Mouse (Mus musculus) embryonic facial prominence, embryonic 10.5 days (tissue): ENCODE measurements at regions not wholly inside any gene's neighbourhood (a gene's known extent, or its start where the extent isn't known, plus 50 kb on each side); places are given as distances from the start of the nearest gene placed in this dataset.

Experiments used
- DNase-seq: peaks from one replicate; pipeline ENCODE4 v3.0.0-alpha.2; 2017; ENCODE audit warnings: low spot score
- H3K27ac ChIP-seq: fragments of 300-500 bp; sonication (generic); replicated peaks from 2 replicates; pipeline ENCODE4 v1.5.1; 2016; ENCODE audit warnings: mild to moderate bottlenecking
- H3K27me3 ChIP-seq: fragments of 300-500 bp; sonication (generic); replicated peaks from 2 replicates; pipeline ENCODE4 v1.6.1; 2016; ENCODE audit warnings: low read depth, mild to moderate bottlenecking; ENCODE audit not compliant: poor library complexity, severe bottlenecking
- H3K36me3 ChIP-seq: fragments of 300-500 bp; sonication (generic); replicated peaks from 2 replicates; pipeline ENCODE4 v1.6.1; 2016; ENCODE audit warnings: mild to moderate bottlenecking, moderate library complexity
- H3K4me1 ChIP-seq: fragments of 300-500 bp; sonication (generic); 2 replicates; pipeline ENCODE4 v1.6.1; 2016
- H3K4me3 ChIP-seq: fragments of 300-500 bp; sonication (generic); 2 replicates; pipeline ENCODE4 v1.5.1; 2016; ENCODE audit warnings: mild to moderate bottlenecking, moderate library complexity
- H3K9me3 ChIP-seq: fragments of 300-500 bp; sonication (generic); 2 replicates; pipeline ENCODE4 v1.6.1; 2016; ENCODE audit warnings: mild to moderate bottlenecking
- WGBS: fragments of 180-500 bp; shearing (Covaris S2); methylation state at CpG from one replicate; pipeline ENCODE4 v1.1.7; 2016; 5-methylcytosine and 5-hydroxymethylcytosine counted together

GRCm38 (mm10) chr7:83516295-83516694, 68.4 kb upstream of the Tmc3 start:
- Histone ChIP-seq H3K27me3 (no peaks in the 10 kb centered on the region), H3K27ac (no peak overlapping the region), H3K4me3 (no peak overlapping the region), H3K9me3 (no peaks in the 10 kb centered on the region), H3K4me1 (peaks cover 4% of the 10 kb centered on the region), H3K36me3 (no peaks in the 10 kb centered on the region)
- no peak for DNase-seq
- 73% methylated on average over 4 of the region's 4 CpGs for WGBS

GRCm38 (mm10) chr7:83521511-83521910, 63.2 kb upstream of the Tmc3 start:
- Histone ChIP-seq H3K27me3 (no peaks in the 10 kb centered on the region), H3K4me3 (no peak overlapping the region), H3K9me3 (no peaks in the 10 kb centered on the region), H3K27ac (no peak overlapping the region), H3K4me1 (peaks cover 1% of the 10 kb centered on the region; the same call in 1 of the 2 replicates), H3K36me3 (no peaks in the 10 kb centered on the region)
- 88% methylated on average over 7 of the region's 7 CpGs for WGBS
- DNase-seq = no peak
